Mouse (Mus musculus): ENCODE data around the gene Cbx4.
"Not testable (repeated sequence)": the region's sequence is repeated elsewhere in the genome, so short reads cannot be mapped to it uniquely, and the experiment has no call there.

The Cbx4 gene

GRCm38 (mm10) chr11:119109415-119110071, 23.5 kb upstream of the Cbx4 start:
- DNase-seq: peak; percentile 72

GRCm38 (mm10) chr11:119108573-119109263, 22.7 kb upstream of the Cbx4 start:
- no peak for DNase-seq

- DNase-seq: peak; percentile 74
Observed at GRCm38 (mm10) chr11:119106289-119106688, 20.3 kb upstream of the Cbx4 start.

- no peak for DNase-seq
Observed at GRCm38 (mm10) chr11:119105748-119106147, 19.7 kb upstream of the Cbx4 start.

- no peak for DNase-seq
Observed at GRCm38 (mm10) chr11:119105071-119105609, 19.1 kb upstream of the Cbx4 start.

- DNase-seq: no peak
Observed at GRCm38 (mm10) chr11:119103991-119104390, 18.0 kb upstream of the Cbx4 start.

- DNase-seq: not testable (repeated sequence)
Observed at GRCm38 (mm10) chr11:119100355-119100754, 14.3 kb upstream of the Cbx4 start.

GRCm38 (mm10) chr11:119098202-119098601, 12.2 kb upstream of the Cbx4 start:
- DNase-seq: no peak

- DNase-seq: no peak
Observed at GRCm38 (mm10) chr11:119095441-119095840, 9.4 kb upstream of the Cbx4 start.

- DNase-seq: no peak
Observed at GRCm38 (mm10) chr11:119093322-119093721, 7.3 kb upstream of the Cbx4 start.

GRCm38 (mm10) chr11:119092286-119092685, 6.3 kb upstream of the Cbx4 start:
- no peak for DNase-seq

GRCm38 (mm10) chr11:119091598-119091991, 5.6 kb upstream of the Cbx4 start:
- DNase-seq: peak; percentile 74

GRCm38 (mm10) chr11:119090961-119091597, 5.1 kb upstream of the Cbx4 start:
- peak; percentile 89 for DNase-seq

- peak; percentile 38 for DNase-seq
Observed at GRCm38 (mm10) chr11:119090076-119090960, 4.3 kb upstream of the Cbx4 start.

GRCm38 (mm10) chr11:119089235-119090075, 3.4 kb upstream of the Cbx4 start:
- peak; percentile 36 for DNase-seq

- DNase-seq: peak; percentile 54
Observed at GRCm38 (mm10) chr11:119088391-119089234, 2.6 kb upstream of the Cbx4 start.

GRCm38 (mm10) chr11:119087301-119088082, 1.5 kb upstream of the Cbx4 start:
- peak; percentile 62 for DNase-seq

GRCm38 (mm10) chr11:119085279-119086062, 550 bp downstream of the Cbx4 start:
- DNase-seq: peak; percentile 88

All from kidney, postnatal 14 days (tissue).